Mouse (Mus musculus) heart, postnatal 0 days (tissue): ENCODE results near the gene Rhno1.

Experiments
- CTCF ChIP-seq: IDR thresholded peaks from 2 replicates; pipeline ENCODE4 v1.5.1; 2016; ENCODE audit warnings: antibody characterized with exemption, control low read depth, low read depth
- EP300 ChIP-seq: IDR thresholded peaks from 2 replicates; pipeline ENCODE4 v1.6.1; 2016; ENCODE audit warnings: antibody characterized with exemption, low read depth

- TF ChIP-seq CTCF (no peak), EP300 (no peak)
These were observed at the start of gene Rhno1, which contains the start of gene Foxm1 for GRCm38 (mm10) chr6:128362381-128363006.
